Mouse (Mus musculus) T-cell, adult 2 months (primary cell): ENCODE results near the gene Zfp120.
A peak's percentile ranks its signal among the peaks of the same experiment; 100 is the strongest.
"Not testable (repeated sequence)": the region's sequence is repeated elsewhere in the genome, so short reads cannot be mapped to it uniquely, and the experiment has no call there.

ENCODE experiments used
- DNase-seq: peaks from one replicate; pipeline ENCODE4 v3.0.0; 2022; ENCODE audit warnings: low spot score

The Zfp120 gene

GRCm38 (mm10) chr2:150136435-150136897 is at the start of gene Zfp120:
Gene Zfp120, minus strand, starts transcription at chr2:150136708.
- DNase-seq = peak; percentile 85

GRCm38 (mm10) chr2:150181570-150181999 is 45.1 kb upstream of the Zfp120 start, which contains the start of gene Gm14139:
Gene Gm14139, plus strand, starts transcription at chr2:150181755.
- not testable (repeated sequence) for DNase-seq

GRCm38 (mm10) chr2:150181046-150181445 is 44.5 kb upstream of the Zfp120 start:
- not testable (repeated sequence) for DNase-seq

GRCm38 (mm10) chr2:150179579-150179978 is 43.1 kb upstream of the Zfp120 start, which contains the start of gene Gm10770:
Gene Gm10770, minus strand, starts transcription at chr2:150179679.
- DNase-seq = not testable (repeated sequence)

GRCm38 (mm10) chr2:150173833-150174232 is 37.3 kb upstream of the Zfp120 start:
- DNase-seq = no peak

- DNase-seq = no peak
These were observed 30.2 kb upstream of the Zfp120 start for GRCm38 (mm10) chr2:150166703-150167102.

GRCm38 (mm10) chr2:150132773-150133172 is 3.7 kb downstream of the Zfp120 start:
- no peak for DNase-seq

GRCm38 (mm10) chr2:150132002-150132401 is 4.5 kb downstream of the Zfp120 start:
- not testable (repeated sequence) for DNase-seq

- no peak for DNase-seq
These were observed 25.1 kb downstream of the Zfp120 start for GRCm38 (mm10) chr2:150111247-150111912.

GRCm38 (mm10) chr2:150099618-150100017 is 36.9 kb downstream of the Zfp120 start:
- DNase-seq = peak; percentile 8
